ENCODE assay signal across 9 mouse cellular contexts in the genomic region with DNA sequence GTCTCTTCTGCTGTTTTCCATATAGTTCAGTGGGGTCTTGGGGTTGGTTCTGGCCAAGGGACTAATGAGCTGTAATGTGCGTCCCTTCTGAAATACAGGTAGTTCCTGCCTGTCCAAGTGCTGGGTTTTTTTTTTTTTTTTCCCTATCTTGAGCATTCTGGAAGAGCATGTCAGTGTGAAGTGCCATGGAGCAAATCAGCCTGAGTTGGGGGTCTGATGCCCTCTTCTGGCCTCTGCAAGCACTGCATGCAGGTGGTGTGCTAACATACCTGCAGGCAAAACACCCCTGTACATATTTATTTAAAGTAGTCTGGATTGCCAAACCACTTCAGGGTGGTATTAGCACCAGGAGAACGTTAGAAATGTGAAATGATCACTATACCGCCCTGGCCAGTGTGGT. TPM values are rescaled to one million over a fixed set of nuclear protein-coding genes. Genes with fewer than 3 reads are reported as not detected.
DNase-seq lines count a peak whose midpoint lies in the region; ATAC-seq lines count a peak whose summit lies in the region.
"Had no signal": no experiment of that assay in that cellular context is flagged by ENCODE, and none has a peak within 500 bp of the region (broad histone marks: within the 10 kb centered on the region; RNA-seq: fewer than 3 reads in every experiment).

No protein-coding gene starts in this region.

- H3K4me3 ChIP-seq in hindbrain, embryonic 14.5 days (replicated peaks; ENCODE audit: low read length), result no peak overlapping the region
- H3K4me3 ChIP-seq: limb, embryonic 13.5 days had no signal

- peaks cover 58% of the 10 kb centered on the region for H3K36me3 ChIP-seq in hindbrain, embryonic 14.5 days (replicated peaks; ENCODE audit: control insufficient read depth, insufficient read depth)

- H3K9ac ChIP-seq in hindbrain, embryonic 14.5 days, result no peak overlapping the region
- H3K9ac ChIP-seq: limb, embryonic 13.5 days had no signal

- peak; percentile 45 to 83 for DNase-seq in heart, adult 18-20 months
- no peak for DNase-seq in heart, postnatal 25 days (ENCODE audit: low spot score)
- DNase-seq in spleen, adult 18-20 months, result peak; percentile 46 to 71
- no peak for DNase-seq in spleen, adult 12 weeks (ENCODE audit: low spot score)
- peak; percentile 88 to 90 for DNase-seq in cerebellum, postnatal 10 days
- DNase-seq in hindbrain, embryonic 14.5 days (ENCODE audit: low spot score), result peak; percentile 64
- peak; percentile 78 for DNase-seq in naive thymus-derived CD4-positive, alpha-beta T cell, adult 2 months (ENCODE audit: low read depth)

- intact Hi-C loops in heart, postnatal 25 days (cut with DNase I), result loop anchor here (2.0 to 5.0 kb wide), 2 partner anchors 41 to 85 kb away; no protein-coding TSS in a partner anchor

- peaks cover 6% of the 10 kb centered on the region; the same call in 1 of the 2 replicates for H3K4me1 ChIP-seq in hindbrain, embryonic 14.5 days (replicated peaks; ENCODE audit: control insufficient read depth, insufficient read depth, low read length)

- H3K9me3 ChIP-seq in hindbrain, embryonic 14.5 days (ENCODE audit: control insufficient read depth, low read length), result no peaks in the 10 kb centered on the region
- H3K9me3 ChIP-seq: limb, embryonic 13.5 days had no signal

- no peak for ATAC-seq in hindbrain, embryonic 14.5 days (ENCODE audit: low FRiP score)
- ATAC-seq in monocyte, adult 5-6 weeks (replicated peaks; ENCODE audit: insufficient number of reproducible peaks, low FRiP score, low TSS enrichment, poor library complexity, severe bottlenecking), result no peak

- H3K4me2 ChIP-seq in hindbrain, embryonic 14.5 days (replicated peaks), result no peak overlapping the region
- H3K4me2 ChIP-seq: limb, embryonic 13.5 days had no signal

- no peak overlapping the region for H3K27ac ChIP-seq in hindbrain, embryonic 14.5 days
- H3K27ac ChIP-seq: limb, embryonic 13.5 days had no signal

- no peaks in the 10 kb centered on the region for H3K27me3 ChIP-seq in hindbrain, embryonic 14.5 days (ENCODE audit: control insufficient read depth, insufficient read depth, low read length)
- H3K27me3 ChIP-seq: limb, embryonic 13.5 days had no signal

- 53% methylated on average over 3 of the region's 3 CpGs for WGBS in hindbrain, embryonic 14.5 days

RNA-seq across cellular contexts. Expression of gene Mef2d, which starts 31.2 kb away (rescaled TPM):
- 100 to 1,000 TPM; 120 TPM for total RNA-seq in heart, adult 18-20 months (2021)
- 100 to 1,000 TPM; 111 to 122 TPM for total RNA-seq in heart, postnatal 25 days (2021)
- polyA plus RNA-seq in hindbrain, embryonic 14.5 days (2014; fragmentation: Nextera tagmentation; extraction: Ambion mirVana), result 20.4 and 22.4 TPM in 2 replicates
- total RNA-seq in monocyte, adult 5-6 weeks (2017), result 94.8 to 111 TPM (median 99.0 TPM) in 3 replicates

Comparison
In these comparisons a context has a peak if more than half of its experiments do, and no peak if none do; other contexts are left out.
1. DNase-seq: peak in heart, adult 18-20 months (2 of 2), spleen, adult 18-20 months (2 of 2), cerebellum, postnatal 10 days (2 of 2), hindbrain, embryonic 14.5 days (single experiment) and naive thymus-derived CD4-positive, alpha-beta T cell, adult 2 months (single experiment); none in heart, postnatal 25 days (single experiment) and spleen, adult 12 weeks (single experiment).